Mouse (Mus musculus): ENCODE data around the gene 4930518I15Rik.
"Not testable (repeated sequence)": the region's sequence is repeated elsewhere in the genome, so short reads cannot be mapped to it uniquely, and the experiment has no call there.

The 4930518I15Rik gene

DNA sequence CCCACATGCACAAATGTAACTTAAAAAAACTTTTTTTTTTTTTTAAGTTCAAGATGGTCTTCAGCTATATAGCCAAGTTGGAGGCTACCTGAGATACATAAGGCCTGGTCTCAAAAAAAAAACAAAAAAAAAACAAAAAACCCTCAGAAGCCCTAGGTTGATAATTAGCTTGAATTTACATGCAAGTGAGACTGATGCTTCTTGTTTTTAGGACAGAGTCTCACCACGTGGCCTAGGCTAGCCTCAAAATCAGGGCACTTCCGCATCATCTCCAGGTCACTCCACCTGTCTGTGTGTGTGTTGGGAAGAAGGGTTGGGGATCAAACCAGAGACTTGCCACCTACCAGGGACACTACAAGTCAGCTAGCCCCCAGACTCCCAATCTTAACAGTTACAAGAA lies at the start of gene 4930518I15Rik:
Gene 4930518I15Rik (minus strand): TSS at position 112 of the 400 bp plus-strand sequence.
- no peak for DNase-seq (ENCODE audit: low spot score in 2 of 2)

DNA sequence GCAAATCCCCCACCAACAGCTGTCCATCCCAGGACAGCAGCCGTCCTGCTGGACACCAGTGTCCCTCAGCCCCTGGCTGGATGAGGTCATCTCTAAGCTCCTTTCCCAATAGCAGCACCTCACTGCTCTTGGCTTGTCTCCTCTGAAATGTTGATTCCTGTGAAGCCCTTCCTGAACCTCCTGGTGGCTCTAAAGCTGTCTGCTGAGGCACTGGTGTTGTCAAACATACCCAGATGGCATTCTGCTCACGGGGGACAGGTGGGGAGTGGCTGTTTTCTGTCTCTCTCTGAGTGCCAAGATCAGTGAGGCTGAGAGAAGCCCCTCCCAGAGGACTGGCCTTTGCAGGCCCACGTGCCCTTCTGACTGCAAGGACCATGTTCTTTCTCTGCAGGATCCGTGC lies 48.2 kb upstream of the 4930518I15Rik start:
- DNase-seq (ENCODE audit: low spot score in 2 of 2): not testable (repeated sequence)

DNA sequence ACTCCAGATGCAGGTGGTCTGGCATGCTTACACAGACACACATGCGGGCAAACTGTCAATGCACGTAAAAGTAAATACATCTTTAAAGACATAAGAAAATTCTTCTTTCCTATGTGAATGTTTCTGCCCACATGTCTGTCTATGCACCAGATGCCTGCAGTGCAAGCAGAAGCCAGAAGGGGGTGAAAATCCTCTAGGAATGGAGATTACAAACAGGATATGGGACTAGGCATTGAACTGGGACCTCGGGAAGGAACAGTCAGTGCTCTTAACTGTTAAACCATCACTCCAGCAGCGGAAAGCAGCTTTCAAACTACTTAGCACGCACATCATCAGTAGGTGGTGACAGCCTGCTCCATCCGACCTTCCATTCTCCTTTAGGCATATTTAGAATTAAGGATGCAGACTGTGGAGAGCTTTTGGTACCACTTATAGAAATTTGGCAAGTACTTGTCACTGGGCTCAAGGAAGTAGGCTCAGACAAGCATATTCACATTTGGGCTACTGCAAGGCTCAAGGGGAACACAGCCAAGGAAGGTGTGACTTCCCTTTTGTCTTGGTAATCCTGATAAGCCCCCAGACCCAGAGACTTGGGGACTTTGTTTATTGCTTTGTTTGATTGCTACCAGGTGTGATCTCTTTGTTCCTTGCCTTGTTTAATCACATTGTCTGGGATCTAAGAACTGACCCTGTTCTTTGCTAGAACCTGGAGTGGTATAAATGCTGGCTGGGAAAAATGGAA lies 47.4 kb upstream of the 4930518I15Rik start:
- DNase-seq (ENCODE audit: low spot score in 2 of 2): peak; percentile 38 to 47

DNA sequence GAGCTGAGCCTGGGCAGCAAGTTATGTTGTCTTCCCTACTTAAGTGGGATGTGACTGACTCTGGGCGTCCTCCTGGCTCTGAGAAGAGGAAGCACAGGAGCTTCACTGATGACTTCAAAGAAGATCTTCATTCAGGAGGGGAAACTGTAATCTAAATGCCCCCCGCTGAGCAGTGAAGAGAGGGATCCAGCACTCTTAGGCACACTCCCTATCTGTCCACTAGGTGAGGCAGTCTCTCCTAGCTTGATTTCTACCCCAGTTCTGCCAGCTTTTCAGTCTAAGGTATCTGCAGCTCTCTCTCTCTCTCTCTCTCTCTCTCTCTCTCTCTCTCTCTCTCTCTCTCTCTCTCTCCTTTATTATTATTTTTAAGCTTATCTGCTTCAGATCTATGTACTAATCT lies 45.6 kb upstream of the 4930518I15Rik start:
- no peak for DNase-seq (ENCODE audit: low spot score in 2 of 2)

DNA sequence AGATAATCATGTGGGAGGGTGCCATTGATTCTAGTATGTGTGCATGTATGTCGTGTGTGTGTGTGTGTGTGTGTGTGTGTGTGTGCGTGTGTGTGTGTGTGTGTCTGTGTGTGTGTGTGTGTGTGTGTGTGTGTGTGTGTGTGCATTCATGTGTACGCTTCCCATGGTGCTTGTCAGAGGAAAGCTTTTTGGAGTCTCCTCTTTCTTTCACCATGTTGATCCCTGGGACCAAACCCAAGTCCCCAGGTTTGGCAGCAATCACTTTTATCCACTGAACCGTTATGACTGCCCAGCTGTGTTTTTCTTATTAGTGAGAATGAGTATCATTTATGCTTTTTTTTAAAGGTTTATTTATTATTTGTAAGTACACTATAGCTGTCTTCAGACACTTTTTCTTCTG lies 44.7 kb upstream of the 4930518I15Rik start:
- not testable (repeated sequence) for DNase-seq (ENCODE audit: low spot score in 2 of 2)

DNA sequence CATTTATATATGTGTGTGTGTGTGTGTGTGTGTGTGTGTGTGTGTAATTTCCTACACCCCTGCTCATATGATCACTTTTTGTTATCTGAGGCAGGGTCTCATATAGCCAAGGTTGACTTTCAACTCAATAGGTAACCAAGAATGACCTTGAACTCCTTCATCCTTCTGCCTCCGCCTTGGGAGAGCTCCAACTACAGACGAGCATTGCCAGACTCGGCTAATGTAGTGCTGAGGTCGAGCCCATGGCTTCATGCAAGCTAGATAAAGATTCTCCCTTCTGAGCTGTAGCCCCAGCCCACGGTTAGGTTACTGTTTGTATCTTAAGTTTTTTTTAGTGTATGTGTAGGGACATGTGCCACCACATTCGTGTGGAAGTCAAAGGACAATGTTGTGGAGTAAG lies 44.1 kb upstream of the 4930518I15Rik start:
- DNase-seq (ENCODE audit: low spot score in 2 of 2): no peak

DNA sequence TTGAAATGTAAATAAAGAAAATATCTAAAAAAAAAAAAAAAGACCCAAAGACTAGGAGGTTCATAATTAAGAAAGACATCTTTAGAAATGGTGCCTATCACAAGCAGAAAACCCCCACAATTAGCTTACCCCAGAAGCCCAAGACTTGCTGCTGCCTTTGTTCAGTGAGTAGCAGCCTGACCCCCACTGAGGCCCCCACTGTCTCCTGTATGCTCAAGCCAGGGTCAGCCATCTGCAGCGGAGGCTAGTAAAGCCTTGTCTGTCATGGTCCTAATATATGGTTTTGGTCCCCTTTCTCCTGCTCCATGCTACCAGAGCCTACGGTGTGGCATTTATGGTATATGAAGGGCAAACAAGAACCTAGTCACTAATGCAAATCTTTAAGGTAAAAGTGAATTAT lies 43.6 kb upstream of the 4930518I15Rik start:
- no peak for DNase-seq (ENCODE audit: low spot score in 2 of 2)

DNA sequence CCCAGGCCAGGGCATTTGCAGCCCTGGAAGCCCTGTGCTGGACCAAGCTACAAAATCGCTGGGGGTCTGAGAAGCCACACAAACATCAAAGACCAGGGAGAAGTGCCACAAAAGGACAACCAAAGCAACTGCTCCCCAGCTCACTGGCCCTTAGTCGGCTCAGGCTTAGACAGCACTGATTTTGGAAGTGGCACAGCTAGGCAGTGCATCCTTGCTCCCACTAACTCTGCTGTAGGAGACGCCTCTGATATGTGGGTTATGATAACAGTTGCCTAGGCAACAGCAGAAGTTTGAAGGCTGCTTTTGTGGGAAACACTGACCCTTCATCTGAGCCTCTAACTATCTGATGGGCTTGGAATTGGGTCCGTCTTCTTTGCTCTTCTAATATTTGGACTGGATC lies 41.4 kb upstream of the 4930518I15Rik start:
- DNase-seq (ENCODE audit: low spot score in 2 of 2): no peak

DNA sequence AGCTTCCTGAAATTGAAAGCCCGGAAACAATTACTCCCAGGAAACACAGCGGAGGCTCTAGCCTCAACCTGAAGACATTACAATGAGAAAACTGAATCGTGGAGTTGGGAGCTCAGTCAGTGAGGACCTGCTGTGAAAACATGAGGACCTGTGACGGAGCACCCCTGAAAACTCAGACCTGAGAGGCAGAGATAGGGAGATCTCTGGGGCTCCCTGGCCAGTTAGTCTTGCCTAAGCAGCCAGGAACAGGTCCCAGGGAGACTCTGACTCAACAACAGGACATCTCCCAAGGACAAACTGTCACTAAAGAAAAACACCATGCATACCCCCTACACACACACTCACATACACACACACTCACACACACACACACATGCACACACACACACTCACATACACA lies 40.6 kb upstream of the 4930518I15Rik start:
- no peak for DNase-seq (ENCODE audit: low spot score in 2 of 2)

DNA sequence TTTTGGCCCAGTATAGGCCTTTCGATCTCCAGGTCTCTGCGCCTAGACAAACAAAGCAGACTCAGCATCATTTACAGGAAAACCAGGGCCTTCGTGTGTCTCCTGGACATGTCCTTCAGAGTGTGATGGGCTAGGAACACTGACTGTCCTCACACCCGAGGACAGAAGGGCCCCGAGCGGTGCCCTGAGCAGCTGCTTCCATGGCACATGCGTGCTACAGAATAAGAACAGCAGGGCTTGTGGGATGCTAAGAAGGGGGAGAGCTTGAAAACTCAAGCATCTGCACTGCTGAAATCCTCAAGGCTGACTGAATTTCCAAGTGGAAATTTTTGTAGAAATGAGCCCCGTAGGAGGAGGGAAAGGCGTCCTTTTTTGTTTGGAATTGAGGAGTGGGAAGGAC lies 39.3 kb upstream of the 4930518I15Rik start:
- DNase-seq (ENCODE audit: low spot score in 2 of 2): no peak

DNA sequence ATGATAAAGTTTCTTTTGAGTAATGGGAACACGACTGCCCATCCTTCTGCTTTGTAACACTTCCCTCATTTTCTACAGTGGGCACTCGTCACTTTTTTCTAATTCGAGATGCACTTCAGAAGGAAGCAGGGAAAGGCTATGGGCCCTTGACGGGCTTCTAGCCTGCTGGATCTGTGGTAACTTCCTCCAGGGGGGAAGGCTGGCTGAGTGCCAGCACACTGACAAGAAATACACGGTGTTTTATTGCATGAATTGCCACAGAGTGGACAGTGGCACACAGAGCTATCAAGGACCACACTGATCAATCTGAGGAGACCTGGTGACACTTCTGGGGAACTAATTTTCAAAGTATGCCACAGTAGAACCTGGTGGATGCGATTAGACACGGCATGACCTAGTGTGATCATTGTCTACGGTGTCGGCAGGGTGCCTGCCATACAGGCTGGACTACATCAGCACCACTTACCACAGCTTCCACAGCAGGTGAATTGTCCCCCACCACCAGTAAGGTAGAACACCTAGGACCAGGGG lies 38.7 kb upstream of the 4930518I15Rik start:
- no peak for DNase-seq (ENCODE audit: low spot score in 2 of 2)

DNA sequence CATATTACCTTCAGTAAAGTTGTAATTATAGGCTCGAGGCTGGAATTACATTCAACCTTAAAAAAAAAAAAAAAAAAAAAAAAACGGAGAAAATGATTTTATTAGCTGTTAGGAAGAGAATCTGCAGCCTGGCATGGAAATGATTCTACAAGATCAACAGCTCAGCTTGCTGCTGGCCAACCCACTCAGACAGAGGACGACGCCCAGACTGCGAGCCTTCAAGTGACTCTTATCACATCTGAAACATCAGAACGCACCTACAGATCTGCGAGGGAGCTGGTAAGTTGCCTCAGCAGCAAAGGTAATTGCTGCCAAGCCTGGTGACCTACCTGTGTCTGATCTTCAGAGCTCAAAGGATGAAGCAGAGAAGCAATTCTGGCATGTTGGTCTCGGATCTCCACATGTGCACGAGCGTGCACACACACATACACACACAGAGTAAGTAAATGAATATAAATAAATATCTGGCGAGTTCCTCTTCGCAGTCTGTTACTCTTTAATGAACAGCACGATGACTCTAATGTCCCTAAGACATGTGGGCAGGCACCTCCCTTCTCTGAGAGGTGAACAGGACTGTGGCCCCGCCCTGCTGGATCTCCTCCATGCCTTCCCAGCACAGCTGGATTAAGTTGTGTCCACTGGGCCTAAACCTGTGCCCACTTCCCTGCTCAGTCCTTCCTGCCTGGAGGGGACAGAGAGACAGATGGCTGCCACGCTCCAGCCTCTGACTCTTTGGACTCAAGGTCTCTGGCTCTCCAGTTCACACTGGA lies 36.9 kb upstream of the 4930518I15Rik start:
- DNase-seq (ENCODE audit: low spot score in 2 of 2): no peak

DNA sequence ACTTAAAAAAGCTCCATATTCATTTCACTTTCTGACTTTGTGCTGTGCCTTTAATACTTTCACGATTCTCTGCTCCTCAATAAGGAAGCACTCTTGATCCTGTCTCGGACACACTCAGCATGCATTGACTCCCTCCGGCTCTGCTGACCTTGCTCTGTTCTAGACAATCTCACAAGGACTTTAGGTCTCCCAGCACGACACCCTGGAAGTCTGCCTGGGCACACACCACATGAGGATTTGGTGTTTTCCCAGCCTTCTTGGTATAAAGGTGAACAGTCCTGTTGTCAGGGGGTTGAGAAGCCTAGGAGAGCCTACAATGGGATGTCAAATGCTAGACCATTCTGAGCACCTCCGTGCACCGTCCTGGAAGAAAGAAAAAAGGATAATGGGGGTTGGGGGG lies 35.1 kb upstream of the 4930518I15Rik start:
- DNase-seq (ENCODE audit: low spot score in 2 of 2): no peak

DNA sequence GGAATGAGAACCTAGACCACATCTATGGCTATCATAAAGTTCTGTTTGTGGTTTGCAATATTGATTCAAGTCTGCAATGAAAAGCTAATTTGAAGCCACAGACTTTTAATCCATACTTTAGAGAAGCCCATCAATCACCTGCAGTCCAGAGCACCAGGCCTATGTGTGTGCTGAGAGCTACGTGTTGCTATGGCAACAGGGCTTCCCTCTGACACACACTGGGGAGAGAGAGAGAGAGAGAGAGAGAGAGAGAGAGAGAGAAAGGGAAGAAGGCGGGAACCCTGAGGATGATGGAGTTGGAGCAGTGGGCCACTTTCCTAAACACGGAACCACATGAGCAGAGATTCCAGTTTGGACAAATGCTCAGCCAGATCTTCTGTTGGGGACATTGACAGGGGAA lies 34.5 kb upstream of the 4930518I15Rik start:
- DNase-seq (ENCODE audit: low spot score in 2 of 2): no peak

DNA sequence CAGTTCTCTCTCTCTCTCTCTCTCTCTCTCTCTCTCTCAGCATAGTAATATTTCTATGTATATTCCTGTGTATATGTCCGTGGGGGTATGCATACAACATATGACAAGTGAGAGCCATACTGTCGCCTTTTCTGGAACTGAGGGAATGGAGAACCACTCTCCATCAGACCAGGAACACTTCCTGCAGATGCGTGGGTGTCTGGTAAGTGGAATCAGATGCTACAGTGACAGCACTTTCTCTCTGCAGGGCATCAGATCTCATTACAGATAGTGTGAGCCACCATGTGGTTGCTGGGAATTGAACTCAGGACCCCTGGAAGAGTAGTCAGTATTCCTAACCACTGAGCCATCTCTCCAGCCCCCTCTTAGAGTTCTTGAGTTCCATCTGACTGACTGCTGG lies 30.7 kb upstream of the 4930518I15Rik start:
- no peak for DNase-seq (ENCODE audit: low spot score in 2 of 2)

DNA sequence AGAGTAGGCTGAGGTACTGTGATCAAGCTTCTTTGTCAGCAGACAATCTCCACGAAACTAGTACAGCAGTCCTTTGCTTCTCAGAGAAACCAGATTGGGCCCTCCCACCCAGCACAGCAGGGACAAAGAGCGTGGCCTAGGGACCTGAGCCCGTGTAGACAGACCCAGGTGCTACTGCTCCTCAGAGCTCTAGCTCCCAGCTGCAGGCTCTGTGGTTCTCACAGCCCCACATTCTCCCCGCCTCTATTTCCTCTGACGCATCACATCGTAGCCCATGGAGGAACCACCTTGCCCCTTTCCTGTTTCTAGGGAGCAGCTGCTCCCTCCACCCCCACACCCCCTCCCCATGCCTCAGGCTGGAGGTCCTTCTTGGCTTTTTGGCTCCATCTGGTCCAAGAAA lies 29.3 kb upstream of the 4930518I15Rik start, which contains the start of gene Sla2:
Gene Sla2 (minus strand): TSS at position 176 of the 400 bp plus-strand sequence.
- DNase-seq (ENCODE audit: low spot score in 2 of 2): no peak

DNA sequence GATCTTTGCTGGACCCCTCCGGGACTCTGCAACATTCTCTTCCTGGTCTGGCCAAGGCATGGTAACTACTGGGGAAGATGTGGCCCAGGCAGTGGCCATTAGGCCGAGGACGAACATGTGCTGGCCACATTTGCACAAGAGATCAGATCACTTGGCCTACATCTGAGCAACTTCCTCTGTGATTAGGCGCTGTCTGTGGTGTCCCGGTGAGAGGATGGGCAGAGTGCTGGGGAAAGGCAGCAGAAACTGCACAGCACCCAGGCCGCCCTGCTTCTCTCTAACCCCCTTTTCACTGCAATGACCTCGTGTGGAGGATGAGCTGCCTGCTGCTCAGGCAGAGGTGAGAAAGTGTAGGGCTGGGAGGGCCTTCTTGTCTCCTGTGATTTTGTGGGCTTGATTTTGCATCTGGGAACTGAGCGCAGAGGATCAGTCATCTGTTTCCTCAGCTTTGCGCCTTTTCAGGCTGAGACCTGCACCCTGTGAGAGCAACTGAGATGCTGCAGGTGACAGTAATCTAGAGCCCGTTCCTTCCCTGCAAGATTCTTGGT lies 28.4 kb upstream of the 4930518I15Rik start:
- no peak for DNase-seq (ENCODE audit: low spot score in 2 of 2)

DNA sequence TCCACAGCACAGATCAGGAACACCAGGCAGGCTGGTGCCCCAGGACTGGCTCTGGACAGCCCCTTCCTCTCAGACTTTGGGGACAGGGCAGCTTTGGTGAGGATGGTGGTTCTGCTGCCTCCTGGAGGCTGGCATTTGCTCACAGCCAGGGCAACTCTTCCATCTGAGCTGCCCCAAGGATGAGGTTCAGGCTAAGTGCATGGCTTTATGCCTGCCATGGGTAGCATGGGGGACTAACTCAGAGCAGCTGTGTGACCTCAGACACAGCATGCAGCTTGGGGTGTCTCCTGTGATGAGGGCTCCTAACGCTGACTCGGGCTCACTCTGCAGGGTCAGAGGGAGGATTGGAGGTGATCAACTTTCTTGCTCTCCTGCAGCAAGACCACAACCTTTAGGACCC lies 27.9 kb upstream of the 4930518I15Rik start:
- DNase-seq (ENCODE audit: low spot score in 2 of 2): not testable (repeated sequence)

DNA sequence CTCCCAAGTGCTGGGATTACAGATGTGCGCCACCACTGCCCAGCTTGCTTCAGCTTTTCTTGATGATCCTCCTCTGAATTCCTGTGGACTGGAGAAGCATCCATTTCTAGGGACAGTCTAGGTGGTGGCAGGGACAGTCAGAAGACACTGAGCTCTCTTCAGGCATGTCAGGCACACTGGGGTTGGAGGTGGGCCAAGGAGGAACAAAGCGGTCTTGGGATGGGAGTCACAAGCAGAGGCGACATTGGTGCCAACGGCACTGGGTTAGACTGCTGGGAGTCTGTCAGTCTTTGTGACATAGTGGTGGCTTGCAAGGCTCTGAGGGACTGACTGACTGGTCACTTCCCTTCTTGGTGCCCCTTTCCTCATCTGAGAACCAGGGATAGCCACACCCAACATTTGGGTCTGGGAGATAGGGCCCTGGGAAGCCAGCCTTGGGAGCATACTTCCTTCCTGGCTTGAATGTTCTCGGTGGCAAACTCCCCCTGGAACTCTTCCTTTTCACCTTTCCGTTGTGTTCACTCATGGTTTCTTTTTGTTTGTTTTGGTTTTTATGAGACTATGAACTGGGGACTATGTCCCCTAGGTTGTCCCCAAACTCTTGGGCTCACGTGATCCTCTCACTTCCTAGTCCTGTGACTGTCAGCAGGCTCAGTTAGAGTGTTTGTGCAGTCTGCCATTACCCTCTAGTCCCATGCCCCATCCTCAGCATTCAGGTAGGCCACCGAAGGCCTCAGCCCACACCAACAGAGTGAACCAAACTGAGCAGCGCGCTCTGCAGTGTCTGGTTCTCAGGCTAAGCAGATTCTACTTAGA lies 26.9 kb upstream of the 4930518I15Rik start:
- DNase-seq (ENCODE audit: low spot score in 2 of 2): no peak

DNA sequence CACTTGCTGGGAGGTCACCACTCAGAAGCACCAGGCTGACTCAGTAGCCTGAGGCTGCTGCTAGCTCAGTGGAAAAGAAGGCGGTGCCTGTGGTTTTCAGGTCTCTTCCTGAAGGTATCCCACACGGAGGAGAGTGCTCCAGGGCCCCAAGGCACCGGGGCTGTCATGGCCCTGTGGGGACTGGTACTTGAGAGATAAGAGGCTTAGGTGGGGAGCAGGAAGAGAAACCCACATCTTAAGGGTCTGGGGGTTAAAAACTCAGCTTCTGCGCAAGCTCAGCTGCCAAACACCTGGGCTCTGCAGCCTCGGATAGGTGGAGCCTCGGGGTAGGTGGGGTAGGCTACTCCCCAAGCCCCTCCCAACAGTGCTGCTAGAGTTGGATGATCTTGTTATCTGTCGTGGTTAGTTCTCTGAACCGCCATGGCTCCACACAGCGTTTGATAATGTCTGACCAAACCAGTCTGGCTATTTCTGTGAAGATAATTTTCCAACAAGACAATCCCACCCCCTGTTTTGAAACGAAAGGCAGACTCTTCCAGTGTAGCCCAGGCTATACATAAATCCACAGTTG lies 24.8 kb upstream of the 4930518I15Rik start:
- no peak for DNase-seq (ENCODE audit: low spot score in 2 of 2)

DNA sequence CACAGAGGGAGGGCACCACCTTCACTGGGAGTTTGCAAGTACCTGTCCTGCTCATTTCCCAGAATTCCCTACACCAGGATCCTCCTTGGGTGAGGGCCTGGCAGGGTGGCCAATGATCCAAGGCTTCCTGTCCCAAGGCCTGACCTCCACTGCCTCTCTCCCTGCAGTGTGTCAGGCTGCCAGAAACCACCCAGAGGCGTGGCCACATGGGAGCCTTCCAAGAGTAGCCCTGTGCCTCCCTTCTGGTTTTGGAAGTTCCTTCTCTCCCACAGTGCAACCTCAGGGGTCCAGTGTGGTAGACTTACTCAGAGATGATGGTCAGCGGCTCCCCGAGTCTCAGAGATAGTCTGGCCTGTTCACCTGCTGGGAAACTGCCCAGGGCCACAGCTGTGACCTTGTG lies 21.8 kb upstream of the 4930518I15Rik start:
- DNase-seq (ENCODE audit: low spot score in 2 of 2): peak in 1 of 2 experiments; percentile 13
